Mouse (Mus musculus) regulatory T cell (primary cell): ENCODE data around the gene Irs3.

Experiments used
- in situ Hi-C: fragments of 300-600 bp; cut with MboI, MseI; formaldehyde crosslinking; loops from one replicate; pipeline ENCODE4 v1.15.1; 2025; ENCODE audit warnings: high pct_unique_total_duplicates

Irs3 gene

GRCm38 (mm10) chr5:137645652-137646091 lies at the start of gene Irs3:
Gene Irs3 (minus strand): TSS chr5:137645714.
- in situ Hi-C loops: no loop called here

GRCm38 (mm10) chr5:137694796-137695195 lies 49.3 kb upstream of the Irs3 start:
- in situ Hi-C loops: no loop called here

- in situ Hi-C loops: no loop called here
These were observed 46.4 kb upstream of the Irs3 start for GRCm38 (mm10) chr5:137691881-137692280.

- in situ Hi-C loops: no loop called here
These were observed 45.0 kb upstream of the Irs3 start for GRCm38 (mm10) chr5:137690531-137690930.

GRCm38 (mm10) chr5:137689974-137690373 lies 44.5 kb upstream of the Irs3 start:
- in situ Hi-C loops: no loop called here

- in situ Hi-C loops: no loop called here
These were observed 40.7 kb upstream of the Irs3 start for GRCm38 (mm10) chr5:137686127-137686790.

- in situ Hi-C loops: no loop called here
These were observed 40.1 kb upstream of the Irs3 start for GRCm38 (mm10) chr5:137685653-137686052.

- in situ Hi-C loops: loop anchor here (5.0 kb wide), 1 partner anchor 68 kb away; no protein-coding TSS in a partner anchor
These were observed 39.0 kb upstream of the Irs3 start, which contains the start of gene Agfg2 for GRCm38 (mm10) chr5:137684294-137685123. Gene Agfg2 (minus strand): TSS chr5:137684726.

GRCm38 (mm10) chr5:137683388-137684293 lies 38.1 kb upstream of the Irs3 start:
- in situ Hi-C loops: loop anchor here (5.0 kb wide), 1 partner anchor 69 kb away; no protein-coding TSS in a partner anchor

GRCm38 (mm10) chr5:137682526-137682925 lies 37.0 kb upstream of the Irs3 start:
- in situ Hi-C loops: loop anchor here (5.0 kb wide), 1 partner anchor 70 kb away; no protein-coding TSS in a partner anchor

- in situ Hi-C loops: loop anchor here (5.0 kb wide), 1 partner anchor 73 kb away; no protein-coding TSS in a partner anchor
These were observed 34.2 kb upstream of the Irs3 start for GRCm38 (mm10) chr5:137679726-137680125.

- in situ Hi-C loops: no loop called here
These were observed 33.2 kb upstream of the Irs3 start for GRCm38 (mm10) chr5:137678736-137679135.

- in situ Hi-C loops: no loop called here
These were observed 32.3 kb upstream of the Irs3 start for GRCm38 (mm10) chr5:137677859-137678258.

- in situ Hi-C loops: no loop called here
These were observed 29.3 kb upstream of the Irs3 start for GRCm38 (mm10) chr5:137674786-137675185.

- in situ Hi-C loops: no loop called here
These were observed 27.5 kb upstream of the Irs3 start for GRCm38 (mm10) chr5:137673015-137673414.

- in situ Hi-C loops: no loop called here
These were observed 26.8 kb upstream of the Irs3 start for GRCm38 (mm10) chr5:137672361-137672760.

- in situ Hi-C loops: no loop called here
These were observed 26.1 kb upstream of the Irs3 start for GRCm38 (mm10) chr5:137671443-137672240.

- in situ Hi-C loops: no loop called here
These were observed 24.7 kb upstream of the Irs3 start for GRCm38 (mm10) chr5:137670240-137670639.

- in situ Hi-C loops: no loop called here
These were observed 23.5 kb upstream of the Irs3 start for GRCm38 (mm10) chr5:137668971-137669370.

GRCm38 (mm10) chr5:137663057-137663456 lies 17.5 kb upstream of the Irs3 start:
- in situ Hi-C loops: no loop called here
